Mouse (Mus musculus): ENCODE measurements around the gene Ly86. TPM values are rescaled to one million over a fixed set of nuclear protein-coding genes. Genes with fewer than 3 reads are reported as not detected.

Ly86 gene
- total RNA-seq, 2 experiments from 2014 or later: 7.3 to 8.8 TPM

DNA sequence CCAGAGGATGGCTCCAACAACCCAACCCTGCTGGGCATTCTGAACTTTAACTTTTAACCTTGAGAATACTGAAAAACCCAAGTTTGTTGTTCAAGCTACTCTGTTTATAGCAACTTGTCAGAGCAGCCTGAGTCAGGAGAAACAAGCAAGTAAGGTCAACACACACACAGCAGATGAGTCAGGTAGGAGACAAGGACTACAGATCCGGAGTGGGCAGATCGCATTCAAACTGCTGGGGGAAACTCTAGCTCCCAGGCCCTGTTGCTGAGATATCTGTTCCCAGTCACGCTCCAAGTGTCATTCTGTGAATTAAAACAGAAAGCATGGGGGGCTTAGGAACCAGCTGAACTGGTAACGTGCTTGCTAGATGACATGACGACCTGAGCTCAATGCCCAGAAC, 4.0 kb downstream of the Ly86 start:
- DNase-seq (ENCODE audit: low spot score in 2 of 2): no peak

DNA sequence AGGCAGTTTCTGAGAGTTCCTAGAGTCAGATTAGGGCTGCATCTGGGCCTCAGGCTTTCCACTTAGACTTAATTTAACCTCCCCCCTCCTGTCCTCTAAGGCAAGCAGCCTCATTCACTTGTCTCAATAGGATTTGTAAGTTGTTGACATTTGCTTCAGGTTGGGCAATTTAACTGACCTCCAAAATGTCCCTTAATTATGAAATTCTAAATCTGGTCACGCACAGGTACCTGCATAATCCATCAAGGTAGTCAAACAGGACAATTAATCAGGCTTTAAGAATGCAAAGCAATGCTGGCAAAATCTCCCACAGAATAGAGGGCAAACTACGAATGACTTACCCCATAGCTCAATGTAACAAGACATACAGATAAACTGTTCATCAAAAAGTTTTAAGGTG, 8.0 kb downstream of the Ly86 start:
- DNase-seq (ENCODE audit: low spot score in 2 of 2): no peak

GRCm38 (mm10) chr13:37353868-37354267, 8.9 kb downstream of the Ly86 start:
- DNase-seq (ENCODE audit: low spot score in 2 of 2): no peak

- peak; percentile 18 to 47 for DNase-seq (ENCODE audit: low spot score in 2 of 2)
Observed at GRCm38 (mm10) chr13:37354432-37354831, 9.4 kb downstream of the Ly86 start.

DNA sequence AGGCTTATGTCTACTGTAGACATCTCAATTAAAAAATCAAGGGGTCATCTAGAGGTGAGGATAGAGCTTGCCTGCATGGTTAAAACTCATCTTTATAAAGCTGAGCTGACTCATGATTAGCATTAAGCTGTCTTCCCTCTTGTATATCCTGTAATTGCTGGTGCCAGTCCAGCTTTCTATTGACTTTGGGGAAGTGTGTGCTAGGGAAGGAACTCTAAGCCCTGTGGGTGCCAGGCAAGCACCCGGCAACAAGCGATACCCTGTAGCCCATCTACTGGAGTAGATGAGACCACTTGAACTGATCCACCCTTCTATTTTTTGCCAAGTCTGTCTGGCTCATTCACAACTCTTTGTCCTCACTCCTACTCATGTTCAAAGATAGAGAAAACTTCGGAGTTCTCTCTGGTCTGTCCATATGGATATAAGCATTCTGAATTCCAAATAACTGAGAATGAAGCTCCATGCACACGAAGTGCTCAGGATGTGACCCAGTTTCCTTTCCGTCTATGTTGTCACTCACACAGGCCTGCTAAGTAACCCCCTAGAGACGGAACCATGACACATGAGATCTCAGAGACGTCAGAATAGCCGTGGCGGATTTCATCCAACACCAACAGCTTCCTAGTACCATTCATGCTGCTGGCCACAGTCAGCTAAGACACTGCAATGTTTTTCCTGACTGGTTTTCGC, 10.8 kb downstream of the Ly86 start:
- peak; percentile 7 to 48 for DNase-seq (ENCODE audit: low spot score in 2 of 2)

DNA sequence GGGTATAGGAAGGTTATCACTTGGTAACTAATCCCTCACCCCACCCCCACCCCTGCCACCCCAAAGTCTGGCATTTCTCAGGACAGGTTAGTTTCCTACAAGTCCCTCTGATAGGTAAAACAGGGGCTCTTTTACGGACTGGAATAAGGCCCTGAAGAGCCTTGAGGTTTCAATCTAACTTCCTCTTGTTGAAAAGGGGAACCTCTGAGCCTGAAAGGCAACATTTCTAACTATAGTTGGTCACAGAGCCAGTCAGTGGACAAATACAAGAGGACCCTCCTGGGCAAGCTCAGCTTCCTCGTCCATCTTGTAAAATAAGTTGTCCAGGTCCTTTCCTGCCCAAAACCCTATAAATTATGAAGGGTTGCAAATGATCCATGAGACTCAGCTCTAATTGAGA, 11.5 kb downstream of the Ly86 start:
- no peak for DNase-seq (ENCODE audit: low spot score in 2 of 2)

GRCm38 (mm10) chr13:37358112-37358511, 13.1 kb downstream of the Ly86 start:
- DNase-seq (ENCODE audit: low spot score in 2 of 2): no peak

- no peak for DNase-seq (ENCODE audit: low spot score in 2 of 2)
Observed at GRCm38 (mm10) chr13:37361249-37361648, 16.2 kb downstream of the Ly86 start.

DNA sequence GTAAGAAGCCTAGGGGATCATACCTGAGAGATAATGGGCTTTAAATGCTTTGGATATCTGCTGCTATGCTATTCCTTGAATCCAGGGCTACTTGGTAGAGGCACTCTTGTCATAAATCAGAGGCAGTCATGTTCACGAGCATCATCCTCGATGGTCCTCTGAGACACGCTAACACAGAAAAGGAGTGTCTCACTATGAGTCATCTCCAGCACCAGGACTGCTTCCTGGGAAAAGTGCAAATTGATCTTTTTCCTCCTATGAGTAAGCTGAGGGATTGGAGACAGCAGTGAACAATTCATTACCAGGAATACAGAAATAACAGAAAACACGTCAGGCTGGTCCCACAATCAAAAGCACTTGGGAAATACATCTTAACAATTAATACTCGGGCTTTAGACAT, 19.3 kb downstream of the Ly86 start:
- DNase-seq (ENCODE audit: low spot score in 2 of 2): no peak

DNA sequence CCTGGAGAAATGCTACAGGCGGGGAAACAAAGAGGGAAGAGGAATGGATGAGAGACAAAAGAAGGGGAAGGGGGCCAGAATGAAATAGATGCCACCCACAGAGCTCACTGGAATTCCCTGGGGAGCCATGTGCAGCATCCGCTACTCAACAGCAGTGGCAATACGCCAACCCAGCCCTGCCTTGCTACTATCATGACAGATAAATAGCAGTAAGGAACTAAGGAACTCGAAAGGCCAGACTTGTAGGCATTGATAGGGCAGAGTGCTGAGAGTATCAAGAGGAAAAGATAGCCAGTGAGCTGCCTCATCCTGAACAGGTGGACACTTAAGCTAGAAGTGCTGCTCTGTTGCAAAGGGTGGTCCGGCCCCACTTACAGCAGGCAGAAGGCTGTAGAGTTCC, 31.4 kb downstream of the Ly86 start:
- no peak for DNase-seq (ENCODE audit: low spot score in 2 of 2)

GRCm38 (mm10) chr13:37388222-37389202, 43.5 kb downstream of the Ly86 start:
- DNase-seq (ENCODE audit: low spot score in 2 of 2): peak in 1 of 2 experiments; percentile 51

- DNase-seq (ENCODE audit: low spot score in 2 of 2): no peak
Observed at GRCm38 (mm10) chr13:37389296-37389695, 44.3 kb downstream of the Ly86 start.

DNA sequence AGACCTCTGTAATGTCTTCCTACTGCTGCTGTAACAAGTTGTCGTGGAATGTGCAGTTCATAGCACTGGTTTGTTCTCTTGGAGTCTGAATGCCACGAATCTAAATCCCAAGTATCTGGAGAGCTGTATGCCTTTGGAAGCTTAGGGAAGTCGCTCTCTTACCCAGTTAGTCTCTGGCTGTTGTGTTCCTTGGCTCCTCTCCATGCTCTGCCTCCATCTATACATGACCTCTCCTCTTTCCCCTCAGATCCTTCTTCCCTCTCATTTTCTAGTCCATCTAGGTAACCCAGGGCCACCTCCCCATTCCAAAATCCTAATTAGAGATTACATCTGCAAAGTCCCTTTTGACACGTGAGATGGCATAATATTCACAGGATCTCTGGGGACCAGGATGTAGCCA, 53.8 kb downstream of the Ly86 start:
- DNase-seq (ENCODE audit: low spot score in 2 of 2): no peak

GRCm38 (mm10) chr13:37399340-37399739, 54.3 kb downstream of the Ly86 start:
- no peak for DNase-seq (ENCODE audit: low spot score in 2 of 2)

GRCm38 (mm10) chr13:37402421-37402820, 57.4 kb downstream of the Ly86 start:
- no peak for DNase-seq (ENCODE audit: low spot score in 2 of 2)

DNA sequence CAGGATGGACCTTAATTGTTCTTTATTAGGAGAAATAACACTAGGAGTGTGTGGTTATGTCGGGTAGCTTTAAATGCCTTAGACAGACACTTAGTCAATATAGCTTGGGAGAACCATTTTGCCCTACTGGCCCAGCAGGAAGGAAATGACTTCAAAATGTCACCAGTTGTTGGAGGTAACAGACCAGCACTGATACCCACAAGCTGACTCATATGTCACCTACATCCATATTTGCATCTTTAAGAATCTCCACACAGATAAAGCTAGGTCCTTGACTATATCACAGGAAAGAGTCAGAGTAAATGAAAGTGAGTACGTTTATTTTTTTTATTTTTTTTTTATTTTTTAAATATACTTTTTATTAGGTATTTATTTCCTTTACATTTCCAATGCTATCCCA, 58.7 kb downstream of the Ly86 start:
- no peak for DNase-seq (ENCODE audit: low spot score in 2 of 2)

DNA sequence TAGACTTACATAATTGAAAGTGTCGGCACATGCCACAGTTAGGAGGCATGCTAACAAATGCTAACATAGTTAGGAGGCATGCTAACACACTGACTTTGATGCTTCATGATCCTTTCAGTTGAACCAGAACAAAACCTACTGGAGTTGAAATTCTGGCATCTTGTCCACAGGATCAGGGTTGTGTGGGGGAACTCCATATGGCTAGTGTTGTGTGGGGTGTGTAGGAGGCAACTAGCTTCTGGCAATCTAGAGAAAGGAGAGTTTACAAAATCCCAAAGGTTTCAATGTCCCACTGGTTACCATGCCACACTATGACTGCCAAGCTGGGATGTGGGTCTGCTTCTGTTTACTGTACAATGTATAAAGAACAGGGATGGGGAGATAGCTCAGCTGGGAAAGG, 70.7 kb downstream of the Ly86 start:
- peak; percentile 61 to 78 for DNase-seq (ENCODE audit: low spot score in 2 of 2)

DNA sequence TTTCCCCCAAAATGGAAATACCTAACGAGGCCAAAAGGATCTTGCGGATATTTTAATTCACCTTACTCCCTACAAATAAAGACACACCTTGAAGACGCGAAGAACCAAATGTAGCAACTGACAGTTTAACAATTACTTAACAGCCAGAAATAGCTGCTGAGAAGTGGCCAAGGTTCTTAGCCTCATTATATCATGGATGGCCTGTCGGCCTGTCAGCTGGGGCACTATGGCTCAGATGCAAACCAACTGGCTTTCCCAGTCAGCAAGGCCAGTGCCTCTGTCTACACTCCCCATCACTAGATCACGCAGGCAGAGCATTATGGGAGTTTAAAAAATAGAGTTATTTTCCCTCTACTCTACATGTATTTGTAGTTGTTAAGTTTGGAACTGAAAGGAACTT, 78.4 kb downstream of the Ly86 start:
- DNase-seq (ENCODE audit: low spot score in 2 of 2): no peak

DNA sequence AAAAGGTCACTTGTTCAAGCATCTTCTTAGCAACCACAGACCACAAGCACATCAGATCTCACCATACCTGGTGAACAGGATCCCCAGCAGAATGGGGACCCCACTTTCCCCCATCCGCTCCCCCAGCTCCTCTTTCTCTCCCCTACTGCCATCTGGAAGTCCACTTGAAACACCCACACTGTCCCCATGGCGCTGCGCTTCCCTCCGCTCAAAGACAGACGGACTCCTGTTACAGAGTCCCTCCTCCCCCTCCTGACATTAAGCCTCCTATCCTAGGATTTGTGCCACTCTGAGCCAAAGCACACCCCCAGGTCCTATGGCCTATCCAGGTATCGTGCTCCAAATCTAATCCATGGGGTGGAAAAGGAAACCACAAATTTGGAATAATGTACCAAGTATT, 79.9 kb downstream of the Ly86 start:
- DNase-seq (ENCODE audit: low spot score in 2 of 2): peak; percentile 43 to 57

DNA sequence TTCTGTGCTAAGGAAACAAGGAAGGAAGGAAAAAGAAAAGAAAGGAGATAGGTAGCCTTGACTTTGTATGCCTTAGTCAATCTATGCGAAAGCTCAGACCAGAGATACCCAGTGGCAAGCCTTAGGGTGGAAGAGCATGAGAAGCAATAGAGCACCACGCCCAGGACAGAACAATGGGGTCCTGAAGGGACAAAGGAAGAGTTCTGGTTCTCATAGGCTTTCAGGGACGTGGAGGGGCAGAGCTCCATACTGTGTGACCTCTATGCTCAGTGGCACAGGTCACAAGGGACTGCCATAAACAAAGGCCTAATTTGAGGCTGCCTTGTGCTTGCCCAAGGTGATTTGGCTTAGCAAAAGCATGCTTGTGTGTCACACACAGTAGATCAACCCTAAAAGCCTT, 80.4 kb downstream of the Ly86 start:
- no peak for DNase-seq (ENCODE audit: low spot score in 2 of 2)

GRCm38 (mm10) chr13:37426578-37427336, 81.7 kb downstream of the Ly86 start:
- DNase-seq (ENCODE audit: low spot score in 2 of 2): no peak

GRCm38 (mm10) chr13:37428496-37428895, 83.5 kb downstream of the Ly86 start:
- no peak for DNase-seq (ENCODE audit: low spot score in 2 of 2)
